Mouse (Mus musculus) retina, postnatal 1 day (tissue): Measurements from ENCODE around the gene Gm17467.
"Not testable (repeated sequence)": the region's sequence is repeated elsewhere in the genome, so short reads cannot be mapped to it uniquely, and the experiment has no call there.

ENCODE experiments used
- DNase-seq: peaks from one replicate; pipeline ENCODE4 v3.0.0-alpha.2; 2012

Gene Gm17467

GRCm38 (mm10) chrX:123704691-123705090, at the start of gene Gm17467:
Gm17467 (minus strand) TSS chrX:123704791.
- not testable (repeated sequence) for DNase-seq
